Mouse (Mus musculus) erythroblast, adult 5-6 weeks (primary cell): ENCODE measurements around the gene Lrrc74a. TPM values are rescaled to one million over a fixed set of nuclear protein-coding genes. Genes with fewer than 3 reads are reported as not detected.

Source experiments
- ATAC-seq: replicated peaks from 2 replicates; pipeline ENCODE4 v1.8.0; 2016; ENCODE audit warnings: moderate number of reproducible peaks, mild to moderate bottlenecking, moderate TSS enrichment, inconsistent platforms; ENCODE audit not compliant: poor library complexity, low FRiP score, severe bottlenecking
- total RNA-seq, 2 experiments: library from RNA; stranded (forward) in 1 of 2; stranded (reverse) in 1 of 2; fragments of 150-400 nt in 1 of 2; fragments of 200-764, 138-1000 nt in 1 of 2; gene quantifications; 2 replicates each; pipeline versions ENCODE4 v1.2.3 to v1.2.4; 2015 to 2017; ENCODE audit warnings: low replicate concordance in 2 of 2

Gene Lrrc74a
- total RNA-seq, 2 experiments from 2014 or later = not detected

- no peak for ATAC-seq
These were observed 18.8 kb upstream of the Lrrc74a start for GRCm38 (mm10) chr12:86715401-86715800.

- no peak for ATAC-seq
These were observed 17.2 kb upstream of the Lrrc74a start for GRCm38 (mm10) chr12:86716962-86717361.

GRCm38 (mm10) chr12:86719961-86720639 lies 14.1 kb upstream of the Lrrc74a start:
- ATAC-seq = no peak

- no peak for ATAC-seq
These were observed 12.7 kb upstream of the Lrrc74a start for GRCm38 (mm10) chr12:86721453-86721852.

- no peak for ATAC-seq
These were observed 9.9 kb upstream of the Lrrc74a start for GRCm38 (mm10) chr12:86724300-86724699.

GRCm38 (mm10) chr12:86725706-86726105 lies 8.5 kb upstream of the Lrrc74a start:
- no peak for ATAC-seq

GRCm38 (mm10) chr12:86726120-86726640 lies 8.0 kb upstream of the Lrrc74a start, which contains the start of gene Angel1:
Gene Angel1 (minus strand): TSS chr12:86726460.
- peak; percentile 93 for ATAC-seq

GRCm38 (mm10) chr12:86761036-86761435 lies 26.9 kb downstream of the Lrrc74a start:
- no peak for ATAC-seq

- ATAC-seq = no peak
These were observed 29.9 kb downstream of the Lrrc74a start for GRCm38 (mm10) chr12:86764060-86764459.

GRCm38 (mm10) chr12:86766467-86766866 lies 32.3 kb downstream of the Lrrc74a start:
- no peak for ATAC-seq

GRCm38 (mm10) chr12:86767868-86768631 lies 33.9 kb downstream of the Lrrc74a start:
- ATAC-seq = peak; percentile 79

- peak; percentile 60; the same call in 1 of the 2 replicates for ATAC-seq
These were observed 34.9 kb downstream of the Lrrc74a start for GRCm38 (mm10) chr12:86768986-86769580.

- ATAC-seq = no peak
These were observed 35.6 kb downstream of the Lrrc74a start for GRCm38 (mm10) chr12:86769819-86770218.

GRCm38 (mm10) chr12:86770261-86770670 lies 36.1 kb downstream of the Lrrc74a start:
- no peak for ATAC-seq

- no peak for ATAC-seq
These were observed 36.8 kb downstream of the Lrrc74a start for GRCm38 (mm10) chr12:86770927-86771326.

- peak; percentile 72; the same call in 1 of the 2 replicates for ATAC-seq
These were observed 37.8 kb downstream of the Lrrc74a start for GRCm38 (mm10) chr12:86771823-86772427.

- no peak for ATAC-seq
These were observed 38.4 kb downstream of the Lrrc74a start for GRCm38 (mm10) chr12:86772551-86772950.

- ATAC-seq = no peak
These were observed 41.6 kb downstream of the Lrrc74a start for GRCm38 (mm10) chr12:86775561-86776280.

- no peak for ATAC-seq
These were observed 42.2 kb downstream of the Lrrc74a start for GRCm38 (mm10) chr12:86776341-86776860.
